Mouse (Mus musculus): Measurements from ENCODE around the gene Snrnp200. TPM values are rescaled to one million over a fixed set of nuclear protein-coding genes. Genes with fewer than 3 reads are reported as not detected.
A peak's percentile ranks its signal among the peaks of the same experiment; 100 is the strongest.

Gene Snrnp200
- polyA plus RNA-seq, 1 experiment from 2014 or later: 32.3 TPM

- Histone ChIP-seq H3K9me3 (replicated peaks) (no peaks in the 10 kb centered on the region), H3K4me3 (no peak overlapping the region), H3K27me3 (no peaks in the 10 kb centered on the region), H3K36me3 (peaks cover 95% of the 10 kb centered on the region), H3K27ac (no peak overlapping the region), H3K9ac (no peak overlapping the region), H3K4me1 (replicated peaks) (no peaks in the 10 kb centered on the region), H3K4me2 (no peak overlapping the region)
- 92% methylated on average over 3 of the region's 3 CpGs for WGBS
- no peak for ATAC-seq (replicated peaks; ENCODE audit: insufficient number of reproducible peaks, insufficient read depth, low FRiP score, low read depth)
Observed at GRCm38 (mm10) chr2:127225261-127225660, 17.1 kb downstream of the Snrnp200 start.

DNA sequence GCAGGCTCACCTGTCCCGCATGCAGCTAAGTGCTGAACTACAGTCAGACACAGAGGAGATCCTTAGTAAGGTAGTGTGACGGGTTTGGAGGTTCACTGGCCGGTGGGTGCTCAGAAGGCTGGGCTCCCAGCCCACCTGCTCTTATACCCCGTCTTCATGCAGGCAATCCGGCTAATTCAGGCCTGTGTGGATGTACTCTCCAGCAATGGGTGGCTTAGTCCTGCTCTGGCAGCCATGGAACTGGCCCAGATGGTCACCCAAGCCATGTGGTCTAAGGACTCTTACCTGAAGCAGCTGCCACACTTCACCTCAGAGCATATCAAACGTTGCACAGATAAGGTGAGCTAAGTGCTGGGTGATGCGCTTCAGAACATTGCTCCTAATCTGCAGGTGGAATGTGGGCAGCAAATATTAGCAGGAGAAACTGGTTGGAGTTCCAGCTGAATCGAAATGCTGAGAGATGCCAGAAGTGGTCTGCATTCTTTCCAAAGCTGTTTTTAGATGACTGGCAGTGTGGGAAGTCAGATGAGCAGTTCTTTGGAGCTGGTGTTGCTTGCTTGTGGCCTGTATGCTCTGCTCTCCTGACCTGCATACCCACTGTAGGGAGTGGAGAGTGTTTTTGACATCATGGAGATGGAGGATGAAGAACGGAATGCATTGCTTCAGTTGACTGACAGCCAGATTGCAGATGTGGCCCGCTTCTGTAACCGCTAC lies 29.9 kb downstream of the Snrnp200 start:
- Histone ChIP-seq H3K27me3 (no peaks in the 10 kb centered on the region), H3K9ac (no peak overlapping the region), H3K9me3 (replicated peaks) (no peaks in the 10 kb centered on the region), H3K4me3 (no peak overlapping the region), H3K36me3 (peaks cover 92% of the 10 kb centered on the region), H3K4me1 (replicated peaks) (peaks cover 10% of the 10 kb centered on the region), H3K4me2 (peak overlapping the region; percentile 3; the same call in 1 of the 2 replicates), H3K27ac (peak overlapping the region; percentile 67)
- peak; percentile 43; the same call in 1 of the 2 replicates for ATAC-seq (replicated peaks; ENCODE audit: insufficient number of reproducible peaks, insufficient read depth, low FRiP score, low read depth)
- WGBS: 68% methylated on average over 11 of the region's 11 CpGs

DNA sequence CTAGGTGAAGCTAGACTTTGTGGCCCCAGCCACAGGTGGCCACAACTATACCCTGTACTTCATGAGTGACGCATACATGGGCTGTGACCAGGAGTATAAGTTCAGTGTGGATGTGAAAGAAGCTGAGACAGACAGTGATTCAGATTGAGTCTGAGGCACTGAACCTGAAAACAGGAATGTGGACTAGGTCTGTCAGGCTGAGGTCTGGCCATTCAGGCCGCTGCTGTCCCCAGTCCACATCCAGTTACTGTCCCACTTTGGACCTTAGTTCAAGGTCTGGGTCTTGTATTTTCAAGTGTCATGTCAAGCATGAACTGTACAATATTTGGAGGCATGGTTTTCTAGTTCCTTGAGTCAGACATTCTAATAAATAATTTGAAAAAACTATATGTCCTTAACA lies 31.9 kb downstream of the Snrnp200 start:
- H3K27ac ChIP-seq: no peak overlapping the region
- H3K36me3 ChIP-seq: peaks cover 87% of the 10 kb centered on the region
- no peaks in the 10 kb centered on the region for H3K9me3 ChIP-seq (replicated peaks)
- no peak overlapping the region for H3K4me2 ChIP-seq
- whole genome bisulfite sequencing: 94% methylated on average over 2 of the region's 2 CpGs
- peaks cover 10% of the 10 kb centered on the region for H3K4me1 ChIP-seq (replicated peaks)
- no peak overlapping the region for H3K4me3 ChIP-seq
- H3K27me3 ChIP-seq: no peaks in the 10 kb centered on the region
- no peak overlapping the region for H3K9ac ChIP-seq
- no peak for ATAC-seq (replicated peaks; ENCODE audit: insufficient number of reproducible peaks, insufficient read depth, low FRiP score, low read depth)

GRCm38 (mm10) chr2:127247592-127248333 lies 39.6 kb downstream of the Snrnp200 start, which contains the start of the genes Ciao1 and Tmem127:
Gene Ciao1, minus strand, starts transcription at chr2:127247816.
Gene Tmem127, plus strand, starts transcription at chr2:127247908.
- WGBS: under 1% methylated on average over 53 of the region's 53 CpGs
- Histone ChIP-seq H3K9me3 (replicated peaks) (no peaks in the 10 kb centered on the region), H3K4me1 (replicated peaks) (peaks cover 45% of the 10 kb centered on the region), H3K4me2 (peak within 1 kb of the TSS; percentile 96), H3K27ac (peak within 1 kb of the TSS; percentile 82), H3K9ac (peak within 1 kb of the TSS; percentile 93), H3K4me3 (peak within 1 kb of the TSS; percentile 97), H3K36me3 (peaks cover 32% of the 10 kb centered on the region), H3K27me3 (no peaks in the 10 kb centered on the region)
- ATAC-seq (replicated peaks; ENCODE audit: insufficient number of reproducible peaks, insufficient read depth, low FRiP score, low read depth): peak; percentile 98

DNA sequence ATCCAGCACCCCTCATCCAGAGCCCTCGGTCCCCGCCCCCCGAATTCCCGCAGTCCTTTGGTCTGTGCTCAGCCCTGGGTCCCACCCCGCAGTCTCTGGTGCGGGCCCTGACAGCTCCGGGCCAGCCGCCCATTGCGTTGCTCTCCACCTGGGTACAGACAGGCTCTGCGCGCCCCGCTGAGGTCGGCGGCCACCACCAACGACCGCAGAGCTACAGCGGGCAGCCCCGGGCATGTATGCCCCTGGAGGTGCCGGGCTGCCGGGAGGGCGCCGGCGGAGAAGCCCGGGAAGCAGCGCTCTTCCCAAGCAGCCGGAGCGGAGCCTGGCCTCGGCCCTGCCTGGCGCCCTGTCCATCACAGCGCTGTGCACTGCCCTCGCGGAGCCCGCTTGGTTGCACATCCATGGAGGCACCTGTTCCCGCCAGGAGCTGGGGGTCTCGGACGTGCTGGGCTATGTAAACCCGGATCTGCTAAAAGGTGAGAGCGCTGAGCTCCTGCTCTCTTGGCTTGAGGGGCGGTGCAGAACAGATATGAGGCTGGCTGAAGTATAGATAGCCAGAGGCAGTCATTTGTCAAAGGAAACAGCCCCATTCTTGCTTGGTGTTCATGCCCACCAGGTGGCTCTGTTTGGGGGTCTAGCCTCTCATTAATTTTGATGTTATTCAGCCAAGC lies 40.3 kb downstream of the Snrnp200 start:
- Histone ChIP-seq H3K9me3 (replicated peaks) (no peaks in the 10 kb centered on the region), H3K4me1 (replicated peaks) (peaks cover 45% of the 10 kb centered on the region), H3K27me3 (no peaks in the 10 kb centered on the region), H3K9ac (peak overlapping the region; percentile 89), H3K4me2 (peak overlapping the region; percentile 96), H3K27ac (peak overlapping the region; percentile 82), H3K36me3 (peaks cover 28% of the 10 kb centered on the region), H3K4me3 (peak overlapping the region; percentile 97)
- ATAC-seq (replicated peaks; ENCODE audit: insufficient number of reproducible peaks, insufficient read depth, low FRiP score, low read depth): peak; percentile 40
- WGBS: under 1% methylated on average over 39 of the region's 39 CpGs

DNA sequence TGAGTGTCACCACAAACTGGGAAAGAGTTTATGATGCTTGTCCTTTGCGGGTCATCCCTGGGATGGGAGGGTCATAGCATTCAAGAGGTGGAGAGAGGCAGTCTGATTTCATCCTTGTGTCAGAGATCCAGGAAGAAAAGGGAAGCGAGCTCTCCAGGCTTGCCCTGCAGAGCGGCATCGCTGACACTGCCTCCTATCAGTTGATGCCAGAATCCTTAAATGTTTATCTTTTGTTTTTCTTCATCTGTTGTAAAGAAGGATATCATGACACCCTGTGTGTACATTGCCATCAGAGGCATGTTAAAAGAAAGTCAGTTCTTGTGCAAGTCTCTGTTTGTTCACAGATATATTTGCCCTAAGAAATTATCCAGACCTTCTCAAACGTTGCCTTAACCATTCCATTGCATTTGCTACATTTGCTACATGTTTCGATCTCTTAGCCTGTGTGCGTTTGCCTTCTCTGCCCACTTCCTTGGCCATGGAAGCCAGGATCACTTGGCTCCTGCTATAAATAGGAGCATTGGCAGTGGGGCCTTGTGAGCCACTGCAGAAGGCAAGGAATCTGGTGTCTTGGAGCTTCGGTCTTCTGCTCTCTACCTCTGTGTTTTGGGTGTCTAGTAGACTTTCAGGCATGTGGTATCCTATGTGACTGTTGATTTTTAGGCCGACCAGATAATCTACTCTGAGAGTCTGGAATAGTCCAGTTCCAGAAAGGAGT lies 42.3 kb downstream of the Snrnp200 start:
- no peak overlapping the region for H3K4me2 ChIP-seq
- WGBS: 74% methylated on average over 9 of the region's 9 CpGs
- no peak for ATAC-seq (replicated peaks; ENCODE audit: insufficient number of reproducible peaks, insufficient read depth, low FRiP score, low read depth)

GRCm38 (mm10) chr2:127251457-127251856 lies 43.3 kb downstream of the Snrnp200 start:
- Histone ChIP-seq H3K9me3 (replicated peaks) (no peaks in the 10 kb centered on the region), H3K4me2 (no peak overlapping the region), H3K36me3 (peaks cover 3% of the 10 kb centered on the region; the same call in 1 of the 2 replicates), H3K9ac (no peak overlapping the region), H3K27ac (peak overlapping the region; percentile 68), H3K27me3 (no peaks in the 10 kb centered on the region), H3K4me3 (no peak overlapping the region), H3K4me1 (replicated peaks) (peaks cover 44% of the 10 kb centered on the region)
- 39% methylated on average over 3 of the region's 3 CpGs for WGBS
- ATAC-seq (replicated peaks; ENCODE audit: insufficient number of reproducible peaks, insufficient read depth, low FRiP score, low read depth): no peak

More for the DNA sequence above, 42.3 kb downstream of the Snrnp200 start:
- Histone ChIP-seq H3K9me3 (replicated peaks) (no peaks in the 10 kb centered on the region), H3K4me3 (no peak overlapping the region), H3K4me1 (replicated peaks) (peaks cover 45% of the 10 kb centered on the region), H3K36me3 (peaks cover 10% of the 10 kb centered on the region), H3K27ac (peak overlapping the region; percentile 68), H3K27me3 (no peaks in the 10 kb centered on the region), H3K9ac (no peak overlapping the region)

DNA sequence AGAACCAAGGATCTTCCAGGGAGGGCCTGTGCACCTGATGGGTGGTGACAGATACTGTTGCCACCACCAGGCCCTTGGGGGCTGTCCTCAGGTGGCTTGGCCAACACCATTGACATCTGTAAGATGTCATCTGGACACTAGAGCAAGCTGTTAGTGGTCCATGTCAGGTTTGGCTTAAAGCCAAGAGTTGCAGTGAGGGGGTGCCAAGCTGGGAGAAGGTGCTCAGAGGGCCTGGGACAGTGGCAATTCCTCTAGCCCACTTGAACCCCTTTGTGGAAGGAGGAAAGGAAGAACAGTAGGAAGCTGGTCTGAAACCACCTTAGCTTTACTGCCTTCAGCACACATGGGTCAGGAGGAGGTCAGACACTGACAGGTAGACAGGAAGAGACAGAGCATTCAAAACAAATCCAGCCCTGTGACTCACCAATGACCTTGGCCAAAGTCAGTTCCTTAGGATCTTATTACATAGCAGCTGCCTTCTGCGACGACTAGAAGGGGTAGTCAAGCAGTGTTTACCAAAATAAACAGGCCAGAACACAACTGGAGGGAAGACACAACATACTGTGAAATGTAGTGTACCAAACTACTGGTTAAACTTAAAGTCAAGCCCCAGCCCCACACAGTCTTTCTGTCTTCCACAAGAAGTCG lies 43.8 kb downstream of the Snrnp200 start:
- Histone ChIP-seq H3K9ac (no peak overlapping the region), H3K4me2 (no peak overlapping the region), H3K9me3 (replicated peaks) (no peaks in the 10 kb centered on the region), H3K4me1 (replicated peaks) (peaks cover 38% of the 10 kb centered on the region), H3K36me3 (0 out of 2 replicates have a peak, but pooled peaks cover 6% of the 10 kb centered on the region), H3K27ac (peak overlapping the region; percentile 68), H3K4me3 (no peak overlapping the region), H3K27me3 (no peaks in the 10 kb centered on the region)
- 40% methylated on average over 3 of the region's 3 CpGs for WGBS
- ATAC-seq (replicated peaks; ENCODE audit: insufficient number of reproducible peaks, insufficient read depth, low FRiP score, low read depth): no peak

- H3K27me3 ChIP-seq: no peaks in the 10 kb centered on the region
- no peak overlapping the region for H3K4me3 ChIP-seq
- peak overlapping the region; percentile 68; the same call in 1 of the 2 replicates for H3K27ac ChIP-seq
- H3K4me1 ChIP-seq (replicated peaks): peaks cover 37% of the 10 kb centered on the region
- 77% methylated on average over 5 of the region's 5 CpGs for WGBS
- H3K9me3 ChIP-seq (replicated peaks): no peaks in the 10 kb centered on the region
- H3K9ac ChIP-seq: no peak overlapping the region
- peaks cover 13% of the 10 kb centered on the region for H3K36me3 ChIP-seq
- no peak overlapping the region for H3K4me2 ChIP-seq
- no peak for ATAC-seq (replicated peaks; ENCODE audit: insufficient number of reproducible peaks, insufficient read depth, low FRiP score, low read depth)
Observed at GRCm38 (mm10) chr2:127252787-127253186, 44.6 kb downstream of the Snrnp200 start.

- H3K4me1 ChIP-seq (replicated peaks): peaks cover 26% of the 10 kb centered on the region
- H3K4me2 ChIP-seq: no peak overlapping the region
- no peaks in the 10 kb centered on the region for H3K9me3 ChIP-seq (replicated peaks)
- H3K4me3 ChIP-seq: no peak overlapping the region
- no peak for ATAC-seq (replicated peaks; ENCODE audit: insufficient number of reproducible peaks, insufficient read depth, low FRiP score, low read depth)
- peaks cover 26% of the 10 kb centered on the region for H3K36me3 ChIP-seq
- no peaks in the 10 kb centered on the region for H3K27me3 ChIP-seq
- no peak overlapping the region for H3K27ac ChIP-seq
- no peak overlapping the region for H3K9ac ChIP-seq
- WGBS: 72% methylated on average over 3 of the region's 3 CpGs
Observed at GRCm38 (mm10) chr2:127254604-127255134, 46.5 kb downstream of the Snrnp200 start.

Measured in heart, embryonic 15.5 days (tissue).